Mouse (Mus musculus) thymus, adult 2 months (tissue): ENCODE data around the gene Fam20b. TPM values are rescaled to one million over a fixed set of nuclear protein-coding genes. Genes with fewer than 3 reads are reported as not detected.

Experiments used
- DNase-seq: peaks from one replicate; pipeline ENCODE4 v3.0.0; 2021
- H3K27ac ChIP-seq: fragments of 200-500 bp; 2 replicates; pipeline ENCODE4 v1.5.1; 2012; ENCODE audit warnings: low read length, control low read depth; ENCODE audit not compliant: control insufficient read depth, insufficient read depth
- H3K27me3 ChIP-seq: fragments of 200-500 bp; 2 replicates; pipeline ENCODE4 v1.6.1; 2012; ENCODE audit warnings: mild to moderate bottlenecking, low read length, moderate library complexity, mixed read lengths; ENCODE audit not compliant: control insufficient read depth, insufficient read depth
- H3K36me3 ChIP-seq: fragments of 200-500 bp; 2 replicates; pipeline ENCODE4 v1.6.1; 2012; ENCODE audit warnings: mild to moderate bottlenecking, low read length, moderate library complexity; ENCODE audit not compliant: control insufficient read depth, insufficient read depth
- H3K4me1 ChIP-seq: fragments of 200-500 bp; replicated peaks from 2 replicates; pipeline ENCODE4 v1.6.1; 2012; ENCODE audit warnings: low read length; ENCODE audit not compliant: control insufficient read depth, insufficient read depth
- H3K4me3 ChIP-seq: fragments of 200-500 bp; 2 replicates; pipeline ENCODE4 v1.5.1; 2012; ENCODE audit warnings: mild to moderate bottlenecking, low read length, control low read depth, moderate library complexity; ENCODE audit not compliant: control insufficient read depth, insufficient read depth
- CTCF ChIP-seq: fragments of 200-500 bp; IDR thresholded peaks from 2 replicates; pipeline ENCODE4 v1.5.1; 2012; ENCODE audit warnings: mild to moderate bottlenecking, control low read depth, low read length, moderate library complexity, borderline replicate concordance; ENCODE audit not compliant: control insufficient read depth, poor library complexity, insufficient read depth; ENCODE audit errors: extremely low read depth
- POLR2A ChIP-seq: fragments of 200-500 bp; IDR thresholded peaks from 2 replicates; pipeline ENCODE4 v1.6.1; 2012; ENCODE audit warnings: mild to moderate bottlenecking, low read length, control low read depth, moderate library complexity; ENCODE audit not compliant: control insufficient read depth, poor library complexity, insufficient read depth; ENCODE audit errors: extremely low read depth
- WGBS: fragments of 180-500 bp; shearing (Covaris S2); methylation state at CpG from one replicate; pipeline ENCODE4 v1.1.7; 2018; 5-methylcytosine and 5-hydroxymethylcytosine counted together
- polyA plus RNA-seq: library from polyadenylated mRNA; depleted of rRNA; stranded (reverse); fragments of >200 nt; gene quantifications from 2 replicates; pipeline ENCODE4 v1.2.3, GENCODE M21; 2012

The Fam20b gene
- polyA plus RNA-seq, 1 experiment, result 17.7 TPM

GRCm38 (mm10) chr1:156658676-156659075 lies 60.2 kb downstream of the Fam20b start:
- Histone ChIP-seq H3K36me3 (no peaks in the 10 kb centered on the region), H3K4me3 (no peak overlapping the region), H3K27ac (no peak overlapping the region), H3K4me1 (peaks cover 9% of the 10 kb centered on the region), H3K27me3 (no peaks in the 10 kb centered on the region)
- 95% methylated on average over 5 of the region's 5 CpGs for WGBS
- DNase-seq, result no peak
- TF ChIP-seq POLR2A, result no peak

GRCm38 (mm10) chr1:156657523-156657922 lies 61.4 kb downstream of the Fam20b start:
- Histone ChIP-seq H3K36me3 (no peaks in the 10 kb centered on the region), H3K4me3 (no peak overlapping the region), H3K27me3 (no peaks in the 10 kb centered on the region), H3K4me1 (peaks cover 9% of the 10 kb centered on the region), H3K27ac (no peak overlapping the region)
- DNase-seq, result no peak
- 91% methylated on average over 4 of the region's 4 CpGs for WGBS
- no peak for TF ChIP-seq POLR2A
- TF ChIP-seq CTCF, result no peak

- H3K4me3 ChIP-seq, result no peak overlapping the region
- no peak for DNase-seq
- WGBS, result 92% methylated on average over 13 of the region's 13 CpGs
- no peaks in the 10 kb centered on the region for H3K36me3 ChIP-seq
- no peaks in the 10 kb centered on the region for H3K27me3 ChIP-seq
- TF ChIP-seq CTCF (no peak), POLR2A (no peak)
- 0 out of 2 replicates have a peak, but pooled peaks cover 2% of the 10 kb centered on the region for H3K4me1 ChIP-seq
- no peak overlapping the region for H3K27ac ChIP-seq
Measured at GRCm38 (mm10) chr1:156654735-156655530, 64.0 kb downstream of the Fam20b start.

GRCm38 (mm10) chr1:156652189-156652822 lies 66.6 kb downstream of the Fam20b start:
- Histone ChIP-seq H3K4me1 (no peaks in the 10 kb centered on the region), H3K27ac (no peak overlapping the region), H3K27me3 (no peaks in the 10 kb centered on the region), H3K4me3 (no peak overlapping the region), H3K36me3 (no peaks in the 10 kb centered on the region)
- TF ChIP-seq CTCF, result no peak
- TF ChIP-seq POLR2A, result no peak
- WGBS, result 79% methylated on average over 6 of the region's 6 CpGs
- no peak for DNase-seq

GRCm38 (mm10) chr1:156650631-156651030 lies 68.3 kb downstream of the Fam20b start:
- H3K36me3 ChIP-seq, result no peaks in the 10 kb centered on the region
- TF ChIP-seq POLR2A (no peak), CTCF (no peak)
- no peak for DNase-seq
- WGBS, result 97% methylated on average over 9 of the region's 9 CpGs
- no peaks in the 10 kb centered on the region for H3K4me1 ChIP-seq
- no peak overlapping the region for H3K4me3 ChIP-seq
- no peaks in the 10 kb centered on the region for H3K27me3 ChIP-seq
- H3K27ac ChIP-seq, result no peak overlapping the region

- 96% methylated on average over 2 of the region's 2 CpGs for WGBS
- H3K4me3 ChIP-seq, result no peak overlapping the region
- H3K36me3 ChIP-seq, result no peaks in the 10 kb centered on the region
- DNase-seq, result no peak
- H3K4me1 ChIP-seq, result no peaks in the 10 kb centered on the region
- TF ChIP-seq CTCF (no peak), POLR2A (no peak)
- H3K27ac ChIP-seq, result no peak overlapping the region
- no peaks in the 10 kb centered on the region for H3K27me3 ChIP-seq
Measured at GRCm38 (mm10) chr1:156648705-156649104, 70.2 kb downstream of the Fam20b start.
